Mouse (Mus musculus): ENCODE measurements at regions not wholly inside any gene's neighbourhood (a gene's known extent, or its start where the extent isn't known, plus 50 kb on each side); places are given as distances from the start of the nearest gene placed in this dataset.

GRCm38 (mm10) chr12:59743211-59743610 lies 523.7 kb upstream of the Fbxo33 start:
- Histone ChIP-seq H3K79me2 (ENCODE audit: control insufficient read depth, insufficient read depth) (no peaks in the 10 kb centered on the region), H3ac (ENCODE audit: control insufficient read depth, insufficient read length) (no peak overlapping the region), H3K4me3 (no peak overlapping the region), H3K27me3 (ENCODE audit: control insufficient read depth, insufficient read depth, insufficient read length) (no peaks in the 10 kb centered on the region), H3K4me2 (ENCODE audit: low read depth) (no peak overlapping the region), H3K36me3 (ENCODE audit: control insufficient read depth, insufficient read depth) (no peaks in the 10 kb centered on the region)
- TF ChIP-seq MAX (IDR thresholded peaks at IDR 0.05; ENCODE audit: low read depth) (no peak), POLR2AphosphoS2 (IDR thresholded peaks at IDR 0.05; ENCODE audit: insufficient read length, low read depth) (no peak), MYOD1 (IDR thresholded peaks at IDR 0.05; ENCODE audit: control insufficient read depth in 1 of 3, insufficient read length in 2 of 3, low read depth in 2 of 3) (no peak), TCF3 (IDR thresholded peaks at IDR 0.05; ENCODE audit: insufficient read length, low read depth) (no peak), POLR2A (IDR thresholded peaks at IDR 0.05; ENCODE audit: insufficient read length, low read depth) (no peak), CEBPB (IDR thresholded peaks at IDR 0.05; ENCODE audit: insufficient read depth, poor library complexity, severe bottlenecking) (no peak), REST (IDR thresholded peaks at IDR 0.05; ENCODE audit: insufficient read depth, insufficient read length) (no peak)

DNA sequence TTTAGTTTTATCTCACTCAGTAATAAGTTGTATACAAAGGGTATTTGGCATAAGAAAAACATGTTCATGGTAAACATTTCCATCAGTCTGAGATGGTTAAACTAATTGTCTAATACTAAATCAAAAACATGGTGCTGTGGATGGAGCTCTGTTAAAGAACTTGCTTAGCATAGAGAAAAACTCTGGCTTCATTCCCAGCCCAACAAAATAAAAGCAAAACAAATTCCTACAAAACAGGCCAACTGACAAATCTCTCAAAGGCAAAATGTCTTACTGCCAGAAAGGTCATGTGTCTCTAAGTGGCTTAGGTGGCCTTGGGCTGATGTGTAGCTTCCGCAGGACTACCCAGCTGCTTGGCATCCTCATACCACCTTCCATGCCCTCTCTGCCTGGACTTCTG lies 505.4 kb upstream of the Fbxo33 start:
- Histone ChIP-seq H3ac (ENCODE audit: control insufficient read depth, insufficient read length) (no peak overlapping the region), H3K36me3 (ENCODE audit: control insufficient read depth, insufficient read depth) (no peaks in the 10 kb centered on the region), H3K27me3 (ENCODE audit: control insufficient read depth, insufficient read depth, insufficient read length) (no peaks in the 10 kb centered on the region), H3K79me2 (ENCODE audit: control insufficient read depth, insufficient read depth) (no peaks in the 10 kb centered on the region), H3K4me3 (no peak overlapping the region), H3K4me2 (ENCODE audit: low read depth) (no peak overlapping the region)
- TF ChIP-seq TCF12 (IDR thresholded peaks at IDR 0.05; ENCODE audit: insufficient read depth, poor library complexity, severe bottlenecking) (no peak), MYOD1 (IDR thresholded peaks at IDR 0.05; ENCODE audit: control insufficient read depth in 1 of 3, insufficient read length in 2 of 3, low read depth in 2 of 3) (no peak), REST (IDR thresholded peaks at IDR 0.05; ENCODE audit: insufficient read depth, insufficient read length) (no peak), E2F4 (IDR thresholded peaks at IDR 0.05; ENCODE audit: insufficient read depth) (no peak), USF1 (IDR thresholded peaks at IDR 0.05; ENCODE audit: low read depth) (no peak)

GRCm38 (mm10) chr12:59722471-59723182 lies 503.1 kb upstream of the Fbxo33 start:
- no peaks in the 10 kb centered on the region for H3K79me2 ChIP-seq (ENCODE audit: control insufficient read depth, insufficient read depth)
- TF ChIP-seq MYOG (IDR thresholded peaks at IDR 0.05; ENCODE audit: control insufficient read depth in 1 of 3, insufficient read depth in 1 of 3, insufficient read length in 2 of 3, low read depth in 2 of 3) (no peak), MAX (IDR thresholded peaks at IDR 0.05; ENCODE audit: low read depth) (no peak), REST (IDR thresholded peaks at IDR 0.05; ENCODE audit: insufficient read depth, insufficient read length) (no peak), POLR2A (IDR thresholded peaks at IDR 0.05; ENCODE audit: insufficient read length, low read depth) (no peak), TCF12 (IDR thresholded peaks at IDR 0.05; ENCODE audit: insufficient read depth, poor library complexity, severe bottlenecking) (no peak), E2F4 (IDR thresholded peaks at IDR 0.05; ENCODE audit: insufficient read depth) (no peak), POLR2AphosphoS2 (IDR thresholded peaks at IDR 0.05; ENCODE audit: insufficient read length, low read depth) (no peak), SRF (IDR thresholded peaks at IDR 0.05; ENCODE audit: control insufficient read depth, insufficient read length, low read depth) (no peak), CEBPB (IDR thresholded peaks at IDR 0.05; ENCODE audit: insufficient read depth, poor library complexity, severe bottlenecking) (no peak), MYOD1 (IDR thresholded peaks at IDR 0.05; ENCODE audit: control insufficient read depth in 1 of 3, insufficient read length in 2 of 3, low read depth in 2 of 3) (no peak), TCF3 (IDR thresholded peaks at IDR 0.05; ENCODE audit: insufficient read length, low read depth) (no peak), USF1 (IDR thresholded peaks at IDR 0.05; ENCODE audit: low read depth) (no peak)
- H3K27me3 ChIP-seq (ENCODE audit: control insufficient read depth, insufficient read depth, insufficient read length): no peaks in the 10 kb centered on the region
- no peak overlapping the region for H3K4me2 ChIP-seq (ENCODE audit: low read depth)
- no peaks in the 10 kb centered on the region for H3K36me3 ChIP-seq (ENCODE audit: control insufficient read depth, insufficient read depth)
- H3K4me3 ChIP-seq: no peak overlapping the region
- H3ac ChIP-seq (ENCODE audit: control insufficient read depth, insufficient read length): no peak overlapping the region

- no peak for TF ChIP-seq TCF12 (IDR thresholded peaks at IDR 0.05; ENCODE audit: insufficient read depth, poor library complexity, severe bottlenecking)
- TF ChIP-seq POLR2A (IDR thresholded peaks at IDR 0.05; ENCODE audit: insufficient read length, low read depth): no peak
- no peak for TF ChIP-seq REST (IDR thresholded peaks at IDR 0.05; ENCODE audit: insufficient read depth, insufficient read length)
- no peak for TF ChIP-seq USF1 (IDR thresholded peaks at IDR 0.05; ENCODE audit: low read depth)
- no peak for TF ChIP-seq SRF (IDR thresholded peaks at IDR 0.05; ENCODE audit: control insufficient read depth, insufficient read length, low read depth)
- no peak for TF ChIP-seq CEBPB (IDR thresholded peaks at IDR 0.05; ENCODE audit: insufficient read depth, poor library complexity, severe bottlenecking)
- no peak for TF ChIP-seq E2F4 (IDR thresholded peaks at IDR 0.05; ENCODE audit: insufficient read depth)
- TF ChIP-seq MYOG (IDR thresholded peaks at IDR 0.05; ENCODE audit: control insufficient read depth in 1 of 3, insufficient read depth in 1 of 3, insufficient read length in 2 of 3, low read depth in 2 of 3): no peak
- no peak for TF ChIP-seq MYOD1 (IDR thresholded peaks at IDR 0.05; ENCODE audit: control insufficient read depth in 1 of 3, insufficient read length in 2 of 3, low read depth in 2 of 3)
- TF ChIP-seq POLR2AphosphoS2 (IDR thresholded peaks at IDR 0.05; ENCODE audit: insufficient read length, low read depth): no peak
- no peak for TF ChIP-seq MAX (IDR thresholded peaks at IDR 0.05; ENCODE audit: low read depth)
- TF ChIP-seq TCF3 (IDR thresholded peaks at IDR 0.05; ENCODE audit: insufficient read length, low read depth): no peak
Observed at GRCm38 (mm10) chr12:59713216-59713615, 493.7 kb upstream of the Fbxo33 start.

DNA sequence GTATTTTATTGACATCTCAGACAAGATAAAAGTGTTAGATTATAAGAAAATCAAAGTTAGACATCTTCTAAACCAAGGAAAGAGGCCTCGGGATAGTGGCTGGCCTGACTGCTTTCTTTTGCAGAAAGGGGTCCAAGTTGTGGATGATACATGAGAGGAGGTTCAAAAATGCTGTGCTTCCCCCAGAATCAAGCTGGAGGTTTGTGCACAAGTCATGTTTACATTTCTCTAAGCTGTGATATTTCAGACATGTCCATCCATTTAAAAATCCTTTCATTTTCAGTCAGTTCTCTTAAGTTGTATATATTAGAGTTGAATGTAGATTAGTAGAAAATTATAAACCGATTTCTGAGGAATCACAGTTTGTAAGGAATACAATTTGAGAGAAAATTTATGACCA lies 463.7 kb upstream of the Fbxo33 start:
- Histone ChIP-seq H3ac (ENCODE audit: control insufficient read depth, insufficient read length) (no peak overlapping the region), H3K36me3 (ENCODE audit: control insufficient read depth, insufficient read depth) (no peaks in the 10 kb centered on the region), H3K4me3 (no peak overlapping the region), H3K4me2 (ENCODE audit: low read depth) (no peak overlapping the region), H3K27me3 (ENCODE audit: control insufficient read depth, insufficient read depth, insufficient read length) (no peaks in the 10 kb centered on the region), H3K79me2 (ENCODE audit: control insufficient read depth, insufficient read depth) (no peaks in the 10 kb centered on the region)
- TF ChIP-seq MYOD1 (IDR thresholded peaks at IDR 0.05; ENCODE audit: control insufficient read depth in 1 of 3, insufficient read length in 2 of 3, low read depth in 2 of 3): no peak
- no peak for TF ChIP-seq MAX (IDR thresholded peaks at IDR 0.05; ENCODE audit: low read depth)
- no peak for TF ChIP-seq REST (IDR thresholded peaks at IDR 0.05; ENCODE audit: insufficient read depth, insufficient read length)
- TF ChIP-seq TCF3 (IDR thresholded peaks at IDR 0.05; ENCODE audit: insufficient read length, low read depth): no peak
- TF ChIP-seq USF1 (IDR thresholded peaks at IDR 0.05; ENCODE audit: low read depth): no peak

More at GRCm38 (mm10) chr12:59713216-59713615, 493.7 kb upstream of the Fbxo33 start:
- Histone ChIP-seq H3ac (ENCODE audit: control insufficient read depth, insufficient read length) (no peak overlapping the region), H3K36me3 (ENCODE audit: control insufficient read depth, insufficient read depth) (no peaks in the 10 kb centered on the region), H3K4me2 (ENCODE audit: low read depth) (no peak overlapping the region), H3K79me2 (ENCODE audit: control insufficient read depth, insufficient read depth) (no peaks in the 10 kb centered on the region), H3K4me3 (no peak overlapping the region), H3K27me3 (ENCODE audit: control insufficient read depth, insufficient read depth, insufficient read length) (no peaks in the 10 kb centered on the region)

All from myocyte (in vitro differentiated cells).